Mouse (Mus musculus) intestine, embryonic 15.5 days (tissue): ENCODE measurements around the gene Egfem1. TPM values are rescaled to one million over a fixed set of nuclear protein-coding genes. Genes with fewer than 3 reads are reported as not detected.

Source experiments
- ATAC-seq: fragments of 200-750 bp; cut with Nextera tagmentation; 2 replicates; pipeline ENCODE4 v1.8.0; 2017; ENCODE audit warnings: moderate TSS enrichment, moderate library complexity
- H3K27ac ChIP-seq: fragments of 300-500 bp; sonication (generic); 2 replicates; pipeline ENCODE4 v1.5.1; 2015; ENCODE audit warnings: mild to moderate bottlenecking, inconsistent platforms
- H3K27me3 ChIP-seq: fragments of 300-500 bp; sonication (generic); replicated peaks from 2 replicates; pipeline ENCODE4 v1.6.1; 2015; ENCODE audit warnings: inconsistent platforms
- H3K36me3 ChIP-seq: fragments of 300-500 bp; sonication (generic); 2 replicates; pipeline ENCODE4 v1.6.1; 2015; ENCODE audit warnings: inconsistent platforms
- H3K4me1 ChIP-seq: fragments of 300-500 bp; sonication (generic); replicated peaks from 2 replicates; pipeline ENCODE4 v1.6.1; 2015; ENCODE audit warnings: inconsistent platforms
- H3K4me2 ChIP-seq: fragments of 300-500 bp; sonication (generic); replicated peaks from 2 replicates; pipeline ENCODE4 v1.6.1; 2015; ENCODE audit warnings: mild to moderate bottlenecking, inconsistent platforms
- H3K4me3 ChIP-seq: fragments of 300-500 bp; sonication (generic); replicated peaks from 2 replicates; pipeline ENCODE4 v1.5.1; 2015; ENCODE audit warnings: inconsistent platforms
- H3K9ac ChIP-seq: fragments of 300-500 bp; sonication (generic); 2 replicates; pipeline ENCODE4 v1.6.1; 2015; ENCODE audit warnings: inconsistent platforms
- H3K9me3 ChIP-seq: fragments of 300-500 bp; sonication (generic); 2 replicates; pipeline ENCODE4 v1.6.1; 2016; ENCODE audit warnings: inconsistent platforms
- WGBS: fragments of 180-500 bp; shearing (Covaris S2); methylation state at CpG from one replicate; pipeline ENCODE4 v1.1.7; 2015; 5-methylcytosine and 5-hydroxymethylcytosine counted together
- polyA plus RNA-seq: library from polyadenylated mRNA; unstranded; fragments of >200 nt; fragmentation: Nextera tagmentation; extraction: Ambion mirVana; gene quantifications from 2 replicates; pipeline ENCODE4 v1.2.1, GENCODE M21; 2015

The Egfem1 gene
- 0.30 and 0.38 TPM in 2 replicates for polyA plus RNA-seq

- Histone ChIP-seq H3K4me2 (peak within 1 kb of the TSS; percentile 89), H3K9ac (no peak within 1 kb of the TSS), H3K27me3 (peaks cover 30% of the 10 kb centered on the region), H3K27ac (no peak within 1 kb of the TSS), H3K36me3 (no peaks in the 10 kb centered on the region), H3K4me1 (peaks cover 10% of the 10 kb centered on the region; the same call in 1 of the 2 replicates), H3K4me3 (peak within 1 kb of the TSS; percentile 42), H3K9me3 (no peaks in the 10 kb centered on the region)
- 4% methylated on average over 12 of the region's 12 CpGs for WGBS
- ATAC-seq, result no peak
Observed at GRCm38 (mm10) chr3:29081952-29082295, at the start of gene Egfem1. Gene Egfem1, plus strand, starts transcription at chr3:29082023.

- no peak overlapping the region for H3K9ac ChIP-seq
- no peak overlapping the region for H3K4me2 ChIP-seq
- H3K27ac ChIP-seq, result no peak overlapping the region
- 75% methylated on average over 2 of the region's 2 CpGs for WGBS
- no peak overlapping the region for H3K4me3 ChIP-seq
- no peaks in the 10 kb centered on the region for H3K4me1 ChIP-seq
- no peaks in the 10 kb centered on the region for H3K9me3 ChIP-seq
- ATAC-seq, result no peak
- H3K36me3 ChIP-seq, result no peaks in the 10 kb centered on the region
- H3K27me3 ChIP-seq, result no peaks in the 10 kb centered on the region
Observed at GRCm38 (mm10) chr3:29033107-29033506, 48.7 kb upstream of the Egfem1 start.

GRCm38 (mm10) chr3:29036146-29036545 is 45.7 kb upstream of the Egfem1 start:
- 5% methylated on average over 3 of the region's 3 CpGs for WGBS
- Histone ChIP-seq H3K27ac (no peak overlapping the region), H3K9ac (no peak overlapping the region), H3K9me3 (no peaks in the 10 kb centered on the region), H3K4me1 (no peaks in the 10 kb centered on the region), H3K4me3 (no peak overlapping the region), H3K4me2 (no peak overlapping the region), H3K36me3 (no peaks in the 10 kb centered on the region), H3K27me3 (no peaks in the 10 kb centered on the region)
- no peak for ATAC-seq

GRCm38 (mm10) chr3:29036620-29037019 is 45.2 kb upstream of the Egfem1 start:
- Histone ChIP-seq H3K9ac (no peak overlapping the region), H3K27ac (no peak overlapping the region), H3K27me3 (no peaks in the 10 kb centered on the region), H3K4me2 (no peak overlapping the region), H3K4me3 (no peak overlapping the region), H3K9me3 (no peaks in the 10 kb centered on the region), H3K4me1 (no peaks in the 10 kb centered on the region), H3K36me3 (no peaks in the 10 kb centered on the region)
- ATAC-seq, result no peak

- Histone ChIP-seq H3K9me3 (no peaks in the 10 kb centered on the region), H3K36me3 (no peaks in the 10 kb centered on the region), H3K27ac (no peak overlapping the region), H3K4me3 (no peak overlapping the region), H3K27me3 (no peaks in the 10 kb centered on the region), H3K4me1 (no peaks in the 10 kb centered on the region), H3K4me2 (no peak overlapping the region), H3K9ac (no peak overlapping the region)
- 92% methylated on average over 7 of the region's 7 CpGs for WGBS
- ATAC-seq, result no peak
Observed at GRCm38 (mm10) chr3:29040064-29040463, 41.8 kb upstream of the Egfem1 start.

- Histone ChIP-seq H3K4me2 (no peak overlapping the region), H3K27ac (no peak overlapping the region), H3K9ac (no peak overlapping the region), H3K4me3 (no peak overlapping the region), H3K9me3 (no peaks in the 10 kb centered on the region), H3K27me3 (no peaks in the 10 kb centered on the region), H3K4me1 (no peaks in the 10 kb centered on the region), H3K36me3 (no peaks in the 10 kb centered on the region)
- 77% methylated on average over 5 of the region's 5 CpGs for WGBS
- no peak for ATAC-seq
Observed at GRCm38 (mm10) chr3:29046281-29046680, 35.5 kb upstream of the Egfem1 start.

- no peak overlapping the region for H3K4me2 ChIP-seq
- no peak for ATAC-seq
- H3K27ac ChIP-seq, result no peak overlapping the region
- no peak overlapping the region for H3K9ac ChIP-seq
- H3K4me3 ChIP-seq, result no peak overlapping the region
- WGBS, result 73% methylated on average over 14 of the region's 14 CpGs
- no peaks in the 10 kb centered on the region for H3K36me3 ChIP-seq
- no peaks in the 10 kb centered on the region for H3K9me3 ChIP-seq
- no peaks in the 10 kb centered on the region for H3K4me1 ChIP-seq
- H3K27me3 ChIP-seq, result no peaks in the 10 kb centered on the region
Observed at GRCm38 (mm10) chr3:29047273-29047932, 34.4 kb upstream of the Egfem1 start.

GRCm38 (mm10) chr3:29063156-29063555 is 18.7 kb upstream of the Egfem1 start:
- no peaks in the 10 kb centered on the region for H3K36me3 ChIP-seq
- no peak overlapping the region for H3K9ac ChIP-seq
- ATAC-seq, result no peak
- no peaks in the 10 kb centered on the region for H3K27me3 ChIP-seq
- H3K9me3 ChIP-seq, result no peaks in the 10 kb centered on the region
- 76% methylated on average over 4 of the region's 4 CpGs for WGBS
- no peaks in the 10 kb centered on the region for H3K4me1 ChIP-seq
- H3K4me2 ChIP-seq, result no peak overlapping the region
- H3K4me3 ChIP-seq, result no peak overlapping the region
- no peak overlapping the region for H3K27ac ChIP-seq

GRCm38 (mm10) chr3:29068428-29069098 is 13.3 kb upstream of the Egfem1 start:
- no peaks in the 10 kb centered on the region for H3K36me3 ChIP-seq
- WGBS, result 79% methylated on average over 6 of the region's 6 CpGs
- H3K9me3 ChIP-seq, result no peaks in the 10 kb centered on the region
- no peak overlapping the region for H3K4me2 ChIP-seq
- no peaks in the 10 kb centered on the region for H3K4me1 ChIP-seq
- no peak for ATAC-seq
- no peak overlapping the region for H3K4me3 ChIP-seq
- H3K27me3 ChIP-seq, result no peaks in the 10 kb centered on the region
- H3K27ac ChIP-seq, result no peak overlapping the region
- no peak overlapping the region for H3K9ac ChIP-seq

- H3K36me3 ChIP-seq, result no peaks in the 10 kb centered on the region
- no peak overlapping the region for H3K4me2 ChIP-seq
Observed at GRCm38 (mm10) chr3:29071315-29071714, 10.5 kb upstream of the Egfem1 start.

GRCm38 (mm10) chr3:29081517-29081916 is 306 bp upstream of the Egfem1 start:
- Histone ChIP-seq H3K4me3 (peak overlapping the region; percentile 42; the same call in 1 of the 2 replicates), H3K9ac (no peak overlapping the region), H3K4me2 (peak overlapping the region; percentile 89), H3K36me3 (no peaks in the 10 kb centered on the region), H3K27me3 (peaks cover 30% of the 10 kb centered on the region), H3K4me1 (peaks cover 10% of the 10 kb centered on the region; the same call in 1 of the 2 replicates), H3K9me3 (no peaks in the 10 kb centered on the region), H3K27ac (no peak overlapping the region)
- no peak for ATAC-seq
- 22% methylated on average over 13 of the region's 13 CpGs for WGBS

More at GRCm38 (mm10) chr3:29071315-29071714, 10.5 kb upstream of the Egfem1 start:
- no peak for ATAC-seq
- H3K9me3 ChIP-seq, result no peaks in the 10 kb centered on the region
- H3K27me3 ChIP-seq, result no peaks in the 10 kb centered on the region
- H3K9ac ChIP-seq, result no peak overlapping the region
- H3K4me1 ChIP-seq, result no peaks in the 10 kb centered on the region
- H3K4me3 ChIP-seq, result no peak overlapping the region
- H3K27ac ChIP-seq, result no peak overlapping the region
- 84% methylated on average over 4 of the region's 4 CpGs for WGBS

- peak; percentile 51 for ATAC-seq
- H3K9me3 ChIP-seq, result no peaks in the 10 kb centered on the region
- H3K4me3 ChIP-seq, result peak overlapping the region; percentile 42
- H3K36me3 ChIP-seq, result no peaks in the 10 kb centered on the region
- no peak overlapping the region for H3K27ac ChIP-seq
- WGBS, result under 1% methylated on average over 52 of the region's 59 CpGs
- peak overlapping the region; percentile 89 for H3K4me2 ChIP-seq
- peaks cover 10% of the 10 kb centered on the region; the same call in 1 of the 2 replicates for H3K4me1 ChIP-seq
- no peak overlapping the region for H3K9ac ChIP-seq
- peaks cover 30% of the 10 kb centered on the region for H3K27me3 ChIP-seq
Observed at GRCm38 (mm10) chr3:29082296-29082995, 623 bp downstream of the Egfem1 start.
